Mouse (Mus musculus) adrenal gland (tissue): ENCODE data around the gene Tpbgl.

Experiments used
- intact Hi-C: fragments of 180-260 bp; cut with DNase I; formaldehyde crosslinking; loops from one replicate; pipeline ENCODE4 v1.15.1; 2025
- long read RNA-seq, 2 experiments: library from polyadenylated mRNA; unstranded; transcript quantifications; one replicate each; pipeline ENCODE4 v2.0.0; 2020; ENCODE audit warnings: borderline replicate concordance in 1 of 2; ENCODE audit not compliant: insufficient replicate concordance in 1 of 2

Gene Tpbgl
- long read RNA-seq, experiment 1, transcript Tpbgl-201 (1 exons, 3,022 nt) = major isoform, 18 of 18 reads
- long read RNA-seq, experiment 1, partial matches to known transcripts = 0 of 18 reads
- long read RNA-seq, experiment 1, other reads (novel, unspliced or antisense) = 0 of 18 reads
- long read RNA-seq, experiment 2, transcript Tpbgl-201 (1 exons, 3,022 nt) = major isoform, 12 of 12 reads
- long read RNA-seq, experiment 2, partial matches to known transcripts = 0 of 12 reads
- long read RNA-seq, experiment 2, other reads (novel, unspliced or antisense) = 0 of 12 reads

GRCm38 (mm10) chr7:99626376-99627270 lies at the start of gene Tpbgl:
TSS of gene Tpbgl (minus strand) at chr7:99627103.
- intact Hi-C loops = loop anchor here (2.0 to 5.0 kb wide), 2 partner anchors 28 to 41 kb away; no protein-coding TSS in a partner anchor

DNA sequence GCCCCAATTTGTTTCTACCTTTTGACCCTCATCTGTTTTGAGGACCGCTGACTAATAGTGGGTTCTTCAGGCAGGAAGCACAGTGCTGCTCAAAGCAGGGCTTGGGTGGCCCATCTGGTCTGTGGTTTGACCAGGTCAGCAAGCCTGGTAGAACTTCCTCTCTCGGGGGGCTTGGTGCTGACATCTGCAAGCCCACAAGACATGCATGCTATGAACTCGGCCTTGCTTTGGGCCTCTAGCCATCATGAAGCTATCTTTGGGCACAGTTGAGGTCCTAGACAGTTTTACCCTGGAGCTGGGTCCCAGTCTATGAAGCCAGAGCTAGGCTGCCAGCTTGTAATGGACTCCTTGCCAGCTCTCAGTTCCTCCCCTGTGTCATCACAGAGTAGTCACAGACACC lies 48.0 kb upstream of the Tpbgl start:
- intact Hi-C loops = no loop called here

DNA sequence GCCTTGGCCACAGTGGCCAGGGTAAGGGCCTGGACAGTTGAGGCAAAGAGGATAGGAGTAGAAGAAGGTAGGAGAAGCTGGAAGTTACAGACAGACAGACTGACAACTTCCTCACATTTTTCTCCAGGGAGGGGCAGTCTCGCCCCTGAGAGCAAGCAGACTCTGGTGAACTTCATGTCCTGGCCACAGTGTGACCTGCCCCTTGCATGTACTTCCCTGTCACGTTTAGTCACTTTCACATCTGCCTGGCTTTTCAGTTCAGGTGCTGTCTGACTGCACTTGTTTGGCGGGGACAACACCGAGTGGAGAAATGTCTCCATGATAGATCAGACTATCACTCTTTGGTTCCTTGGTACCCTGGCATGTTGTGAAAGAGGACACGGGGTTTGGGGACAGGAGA lies 47.3 kb upstream of the Tpbgl start:
- intact Hi-C loops = no loop called here

DNA sequence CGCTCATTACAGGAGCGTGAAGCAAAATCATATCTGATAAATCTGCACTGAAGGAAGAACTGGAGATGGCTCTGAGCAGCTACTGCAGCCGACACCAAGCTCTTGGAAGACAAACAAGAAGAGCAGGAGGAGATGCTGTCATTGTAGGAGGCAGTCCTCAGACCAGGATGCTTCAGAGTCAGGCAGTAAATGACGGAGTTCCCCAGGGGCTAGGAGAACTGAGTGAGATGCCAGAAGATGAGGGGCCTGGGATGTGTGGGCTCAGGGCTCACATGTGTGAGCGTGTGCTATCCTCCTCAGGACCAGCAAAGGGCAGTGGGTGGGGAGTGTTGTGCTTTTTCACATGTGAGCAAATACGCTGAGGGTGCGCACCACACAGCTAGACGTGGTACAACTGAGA lies 46.3 kb upstream of the Tpbgl start:
- intact Hi-C loops = no loop called here

DNA sequence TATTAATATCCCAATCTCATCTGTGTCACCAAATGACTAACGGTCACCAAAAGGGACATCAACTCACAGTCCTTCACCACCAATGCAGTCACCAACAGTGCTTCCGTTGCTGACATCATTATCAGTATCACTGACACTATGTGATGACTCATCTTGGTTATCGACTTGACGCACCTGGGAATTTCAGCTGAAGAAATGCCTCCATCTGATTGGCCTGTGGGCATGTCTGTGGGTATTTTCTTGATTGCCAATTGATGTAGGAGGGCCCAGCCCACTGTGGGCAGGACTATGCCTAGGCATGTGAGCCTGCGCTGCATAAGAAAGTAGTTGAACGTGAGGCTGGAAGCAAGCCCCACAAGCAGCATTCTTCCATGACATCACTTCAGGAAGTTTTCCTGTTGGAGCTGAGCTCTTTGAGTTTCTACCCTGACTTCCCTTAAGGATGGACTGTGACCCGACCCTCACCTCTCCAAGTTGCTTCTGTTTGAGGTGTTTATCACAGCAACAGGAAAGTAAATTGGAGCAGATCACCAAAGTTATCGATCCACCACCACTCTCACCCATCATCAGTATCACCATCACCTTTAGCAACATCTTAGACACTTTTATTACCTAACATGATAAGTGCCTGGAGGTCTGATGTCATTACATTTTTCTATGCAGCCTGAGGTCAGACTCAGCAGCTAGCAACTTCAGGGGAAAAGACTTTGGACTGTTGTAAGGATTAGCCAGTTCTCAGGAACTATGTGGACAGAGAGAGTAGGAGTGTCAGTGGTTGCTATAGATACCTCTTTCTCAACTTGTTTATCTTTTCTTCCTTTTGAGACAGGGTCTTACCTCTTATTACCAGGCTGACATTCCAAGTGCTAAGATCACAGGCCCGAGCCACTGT lies 44.9 kb upstream of the Tpbgl start:
- intact Hi-C loops = no loop called here

DNA sequence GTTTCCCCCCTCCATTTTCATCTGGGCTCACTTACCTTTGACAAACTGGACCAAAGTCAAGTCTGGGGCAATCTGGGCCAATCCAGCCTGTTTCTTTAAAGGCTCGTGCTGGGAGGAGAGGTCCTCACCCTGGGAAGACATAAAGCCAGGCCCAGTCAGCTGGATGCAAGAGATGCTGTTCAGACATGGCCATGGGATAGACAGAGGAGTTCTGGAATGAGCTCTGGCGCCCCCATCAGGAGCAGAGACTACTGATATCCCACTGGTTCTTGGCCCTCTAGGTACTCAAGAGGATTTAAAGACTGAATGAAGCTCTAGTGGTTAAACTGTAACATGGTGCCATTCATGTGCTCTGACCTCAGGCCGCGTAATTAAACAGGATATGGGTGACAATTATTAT lies 44.0 kb upstream of the Tpbgl start:
- intact Hi-C loops = no loop called here

DNA sequence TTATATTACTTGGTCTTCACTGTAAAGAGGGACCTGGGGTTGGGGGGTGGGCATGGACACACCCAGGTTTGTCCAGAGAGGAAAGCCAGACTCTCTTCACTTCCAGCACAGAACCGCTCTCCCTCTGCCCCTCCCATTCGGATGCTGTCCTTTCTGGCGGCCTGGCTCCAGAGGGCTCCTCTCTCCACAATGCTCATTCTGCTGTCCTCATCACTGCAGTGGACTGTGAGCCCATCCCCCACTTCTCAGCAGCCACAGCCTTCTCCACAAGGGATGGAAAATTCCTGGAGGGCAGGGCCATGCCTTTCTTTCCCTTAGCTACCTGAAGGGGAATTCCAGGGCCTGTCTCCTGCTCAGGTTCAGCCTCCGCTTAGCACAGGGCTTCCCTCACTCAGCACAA lies 41.9 kb upstream of the Tpbgl start:
- intact Hi-C loops = loop anchor here (5.0 kb wide), 1 partner anchor 42 kb away; the partner anchor contains the start of gene Tpbgl

- intact Hi-C loops = loop anchor here (5.0 kb wide), 1 partner anchor 40 kb away; the partner anchor contains the start of gene Tpbgl
Measured at GRCm38 (mm10) chr7:99667096-99667495, 40.2 kb upstream of the Tpbgl start.

DNA sequence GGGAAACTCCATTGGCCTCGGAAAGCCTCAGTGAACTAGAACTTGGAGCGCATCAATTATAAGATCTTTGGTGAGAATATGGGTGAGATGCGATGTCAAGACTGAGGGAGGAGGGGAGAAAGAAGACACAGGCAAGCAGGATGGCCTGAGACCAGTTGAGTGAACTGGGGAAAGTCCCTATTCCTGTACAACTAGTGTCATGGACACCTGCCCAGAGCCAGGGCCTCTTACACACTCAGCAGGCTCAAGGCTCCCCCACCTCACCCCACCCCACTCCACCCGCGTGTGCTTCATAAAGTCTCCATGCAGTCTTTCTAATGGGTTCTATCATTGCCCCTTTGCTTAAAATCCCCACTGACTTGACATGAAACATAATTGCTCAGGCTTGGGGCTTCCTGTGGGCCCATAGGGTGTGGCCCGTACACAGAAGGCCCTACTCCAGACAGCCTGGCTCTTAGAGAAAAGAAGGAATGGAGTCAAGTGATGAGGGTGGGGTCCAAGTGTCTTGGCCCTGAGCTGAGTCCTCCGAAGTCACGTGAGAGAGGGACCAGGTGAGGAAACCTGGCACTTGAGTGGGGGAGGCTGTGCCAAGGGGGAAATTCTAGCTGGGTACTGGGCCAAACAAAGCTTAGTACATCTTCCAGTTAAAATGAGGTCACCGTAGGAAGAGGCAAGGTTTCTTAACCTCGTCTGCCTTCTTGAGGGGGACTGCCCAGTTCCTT lies 39.0 kb upstream of the Tpbgl start:
- intact Hi-C loops = loop anchor here (5.0 kb wide), 1 partner anchor 39 kb away; the partner anchor contains the start of gene Tpbgl

- intact Hi-C loops = loop anchor here (5.0 kb wide), 2 partner anchors 38 to 132 kb away; partner anchors contain the start of gene Tpbgl
Measured at GRCm38 (mm10) chr7:99664571-99665485, 37.9 kb upstream of the Tpbgl start.

DNA sequence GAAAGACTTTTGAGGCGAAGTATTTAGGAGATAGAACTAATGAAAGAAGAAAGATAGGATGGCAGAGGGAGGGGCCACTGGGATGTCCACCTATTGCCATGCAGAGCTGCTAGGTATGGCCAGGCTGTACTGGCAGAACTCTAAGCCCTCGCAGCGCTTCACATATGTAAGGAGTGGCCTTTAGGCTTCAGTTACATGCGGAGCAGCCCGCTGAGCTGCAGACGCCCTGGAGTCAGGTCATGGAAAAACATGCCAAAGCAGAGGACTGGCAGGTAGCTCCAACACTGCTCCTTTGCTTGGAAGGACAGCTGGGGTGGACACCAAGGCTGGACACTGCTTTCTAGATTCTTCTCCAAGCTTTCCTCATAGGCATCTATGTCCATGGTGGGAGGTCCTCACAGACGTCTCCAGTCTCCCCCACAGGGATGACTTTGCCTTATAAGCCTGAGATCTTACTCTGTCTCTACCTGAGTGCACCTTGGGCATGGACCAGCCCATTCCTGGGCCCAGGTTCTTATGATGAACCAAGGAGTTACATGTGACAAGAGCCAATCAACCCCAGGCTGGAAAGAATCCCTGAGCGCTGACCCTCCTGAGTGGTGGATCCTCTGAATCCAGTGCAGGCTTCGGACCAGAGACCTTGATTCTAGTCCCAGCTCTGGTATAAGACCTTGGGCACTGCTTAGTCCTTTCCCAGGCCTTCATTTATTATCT lies 36.8 kb upstream of the Tpbgl start:
- intact Hi-C loops = loop anchor here (5.0 kb wide), 1 partner anchor 134 kb away; no protein-coding TSS in a partner anchor

DNA sequence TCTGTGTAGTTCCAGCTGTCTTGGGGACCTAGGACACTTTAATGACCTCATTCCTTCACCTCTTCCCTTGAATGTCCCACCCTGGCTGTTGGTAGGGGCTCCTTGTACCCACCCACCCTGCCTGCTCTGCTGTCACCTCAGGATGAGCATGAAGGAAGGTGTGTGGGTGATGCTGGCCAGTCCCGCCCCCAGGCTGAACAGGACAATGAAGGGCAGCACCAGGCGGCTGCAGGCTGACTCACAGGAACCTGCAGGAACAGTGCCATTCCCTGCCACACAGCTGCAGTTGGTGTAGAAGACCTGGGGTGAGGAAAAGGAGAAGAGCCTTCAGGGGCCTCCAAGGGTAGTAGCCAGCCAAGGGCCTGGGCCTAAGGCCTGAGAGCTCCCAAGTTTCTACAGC lies 35.4 kb upstream of the Tpbgl start:
- intact Hi-C loops = loop anchor here (5.0 kb wide), 1 partner anchor 135 kb away; no protein-coding TSS in a partner anchor

GRCm38 (mm10) chr7:99661571-99662230 lies 34.8 kb upstream of the Tpbgl start:
- intact Hi-C loops = loop anchor here (5.0 kb wide), 1 partner anchor 136 kb away; no protein-coding TSS in a partner anchor

GRCm38 (mm10) chr7:99661071-99661470 lies 34.2 kb upstream of the Tpbgl start:
- intact Hi-C loops = loop anchor here (5.0 kb wide), 1 partner anchor 136 kb away; no protein-coding TSS in a partner anchor

GRCm38 (mm10) chr7:99659379-99660029 lies 32.6 kb upstream of the Tpbgl start:
- intact Hi-C loops = loop anchor here (1.0 to 5.0 kb wide), 3 partner anchors 42 to 138 kb away; no protein-coding TSS in a partner anchor

DNA sequence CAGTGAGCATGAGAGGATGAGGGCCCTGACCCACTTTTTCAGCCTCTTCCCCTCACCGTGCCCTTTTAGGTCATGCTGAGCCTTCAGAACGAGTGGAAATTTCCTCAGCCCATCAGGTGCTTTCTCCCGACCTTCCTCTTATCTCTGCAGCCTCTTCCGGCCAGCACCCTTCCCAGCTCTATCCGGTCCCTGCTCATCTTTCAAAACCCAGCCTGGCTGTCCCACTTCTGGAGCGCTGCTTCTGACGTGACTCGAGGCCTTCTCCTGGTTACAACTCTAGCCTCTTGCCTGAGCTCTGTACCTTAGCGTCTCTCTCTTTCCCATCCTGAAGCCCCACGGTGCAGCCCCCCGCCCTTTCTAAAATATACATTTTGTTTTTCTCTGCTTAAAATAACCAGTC lies 27.3 kb upstream of the Tpbgl start:
- intact Hi-C loops = loop anchor here (2.0 kb wide), 1 partner anchor 27 kb away; the partner anchor contains the start of gene Tpbgl

- intact Hi-C loops = no loop called here
Measured at GRCm38 (mm10) chr7:99649585-99649984, 22.7 kb upstream of the Tpbgl start.
